Mouse (Mus musculus) heart, postnatal 25 days (tissue): ENCODE data around the gene Metap1d. TPM values are rescaled to one million over a fixed set of nuclear protein-coding genes. Genes with fewer than 3 reads are reported as not detected.

Source experiments
- DNase-seq: peaks from one replicate; pipeline ENCODE4 v3.0.0; 2022; ENCODE audit warnings: low spot score
- intact Hi-C: fragments of 180-260 bp; cut with DNase I; formaldehyde crosslinking; loops from one replicate; pipeline ENCODE4 v1.15.1; 2025
- total RNA-seq, 2 experiments: library from RNA; stranded (reverse); gene quantifications; 2 replicates each; pipeline ENCODE4 v1.2.3; 2021

Gene Metap1d
- total RNA-seq, 2 experiments from 2014 or later, result 45.8 to 47.9 TPM

DNA sequence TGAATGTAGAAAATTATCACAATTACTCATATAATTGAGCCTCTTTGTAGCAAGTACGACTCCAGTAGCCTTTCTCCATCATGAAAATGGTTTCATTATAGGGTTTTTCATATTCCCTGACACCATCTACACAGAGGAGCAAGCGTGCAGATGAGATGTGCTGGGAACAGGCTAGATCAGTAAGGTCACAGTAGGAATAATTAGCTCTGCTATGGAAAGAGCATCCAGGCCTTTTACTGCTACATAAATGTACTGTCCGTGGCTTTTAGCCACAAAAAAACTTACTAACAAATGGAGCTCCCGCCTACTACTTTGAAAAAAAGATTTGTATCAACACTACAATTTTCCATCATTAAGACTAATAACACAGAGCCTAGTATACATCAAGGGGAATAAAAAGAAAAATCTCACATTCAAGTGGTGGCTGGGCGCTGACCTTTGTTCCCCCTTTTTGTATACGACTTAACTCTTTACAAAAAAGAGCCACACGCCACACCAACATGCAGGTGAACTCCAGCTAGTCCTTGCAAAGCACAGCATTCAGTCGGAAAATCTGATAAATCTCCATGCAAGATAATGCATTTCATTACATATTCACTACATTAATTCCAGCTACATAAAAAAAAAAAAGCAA lies 64.5 kb downstream of the Metap1d start:
- intact Hi-C loops, result no loop called here
- DNase-seq, result no peak

DNA sequence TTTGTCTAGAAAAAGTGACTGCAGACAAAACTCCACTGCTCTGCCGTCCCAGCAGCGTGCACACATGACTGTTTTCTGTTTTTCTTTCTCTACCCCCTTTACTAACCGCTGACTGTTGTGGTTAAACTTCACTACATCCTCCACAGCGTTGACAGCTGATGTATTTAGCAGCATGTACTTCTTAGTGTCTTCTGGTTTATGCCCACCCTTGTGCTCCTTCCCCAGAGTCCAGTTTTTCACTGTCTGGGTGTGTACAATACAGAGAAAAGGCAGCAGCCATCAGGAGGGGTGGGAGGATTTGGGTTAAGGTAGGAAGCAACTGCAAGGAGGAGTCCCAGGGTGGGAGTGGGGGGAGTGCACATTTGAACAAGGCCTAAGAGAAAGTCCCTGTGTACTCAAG lies 69.8 kb downstream of the Metap1d start:
- no peak for DNase-seq
- intact Hi-C loops, result no loop called here

DNA sequence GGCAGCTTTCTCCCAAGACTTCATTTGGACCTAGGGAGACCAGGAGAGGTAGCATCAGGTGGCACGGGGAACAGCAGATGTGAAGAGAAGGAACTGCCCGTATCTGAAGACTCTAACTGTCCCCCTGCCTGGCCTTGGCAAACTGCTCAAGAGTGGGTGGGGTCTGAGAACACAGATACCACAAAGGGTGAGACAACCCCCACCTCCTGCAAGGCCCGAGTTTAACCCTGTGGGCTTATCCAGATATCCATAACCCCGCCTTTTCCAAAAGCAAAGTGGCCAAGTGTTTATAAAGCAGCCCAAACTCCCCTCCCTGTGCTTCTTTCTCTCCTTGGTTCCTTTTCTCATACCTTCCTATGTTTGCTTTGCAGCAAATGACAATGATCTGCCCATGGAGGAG lies 70.4 kb downstream of the Metap1d start:
- no peak for DNase-seq
- intact Hi-C loops, result no loop called here

DNA sequence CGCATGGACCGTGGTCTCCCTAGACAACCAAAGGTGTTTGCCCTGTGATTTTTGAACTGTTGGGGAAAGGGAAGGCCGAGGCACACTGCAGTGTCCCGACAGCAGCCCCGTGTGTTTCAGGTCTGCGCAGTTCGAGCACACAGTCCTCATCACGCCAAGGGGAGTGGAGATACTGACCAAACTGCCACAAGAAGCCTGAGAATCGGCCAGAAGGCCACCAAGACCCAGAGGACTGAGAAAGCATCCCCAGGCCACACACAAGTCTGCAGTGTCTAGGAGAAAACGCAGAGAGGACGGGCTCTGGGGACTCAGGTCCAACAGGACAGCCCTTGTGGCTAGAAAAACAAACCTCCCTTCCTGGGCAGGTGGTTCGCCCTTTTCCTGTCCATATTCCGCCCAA lies 71.7 kb downstream of the Metap1d start:
- DNase-seq, result no peak
- intact Hi-C loops, result no loop called here

DNA sequence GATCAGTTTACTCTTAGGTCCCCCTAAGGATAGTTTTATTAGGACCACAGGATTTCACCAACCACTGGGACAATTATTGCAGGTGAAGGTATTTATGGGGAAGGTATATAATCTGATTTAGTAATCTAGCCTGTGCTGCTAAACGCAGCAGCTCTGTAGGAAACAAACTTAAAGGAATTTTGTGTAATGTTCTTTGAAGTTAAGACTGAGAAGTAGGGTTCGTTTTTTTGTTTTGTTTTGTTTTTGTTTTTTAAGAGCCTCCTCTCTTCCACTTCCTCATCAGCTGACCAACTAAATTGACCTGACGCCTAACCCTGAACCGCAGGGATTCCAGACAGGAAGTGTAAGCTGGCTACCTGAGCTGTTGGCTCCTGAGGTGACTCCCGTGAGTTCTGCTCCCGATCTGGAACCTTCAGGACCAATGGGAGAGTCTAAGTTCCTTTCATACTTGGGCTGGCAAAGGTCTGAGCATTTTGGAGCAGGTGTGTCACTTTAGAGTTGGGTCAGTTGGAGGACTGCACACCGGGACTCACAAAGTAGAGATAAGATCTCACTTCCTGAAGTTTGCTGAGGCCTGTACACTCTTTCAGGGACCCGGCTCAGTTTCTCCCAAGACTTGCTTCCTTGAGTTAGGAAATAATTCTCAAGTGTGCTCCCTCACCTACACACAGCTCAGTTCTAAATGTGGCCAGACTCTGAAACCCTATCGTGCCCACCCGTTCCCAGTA lies 73.7 kb downstream of the Metap1d start:
- no peak for DNase-seq
- intact Hi-C loops, result no loop called here

DNA sequence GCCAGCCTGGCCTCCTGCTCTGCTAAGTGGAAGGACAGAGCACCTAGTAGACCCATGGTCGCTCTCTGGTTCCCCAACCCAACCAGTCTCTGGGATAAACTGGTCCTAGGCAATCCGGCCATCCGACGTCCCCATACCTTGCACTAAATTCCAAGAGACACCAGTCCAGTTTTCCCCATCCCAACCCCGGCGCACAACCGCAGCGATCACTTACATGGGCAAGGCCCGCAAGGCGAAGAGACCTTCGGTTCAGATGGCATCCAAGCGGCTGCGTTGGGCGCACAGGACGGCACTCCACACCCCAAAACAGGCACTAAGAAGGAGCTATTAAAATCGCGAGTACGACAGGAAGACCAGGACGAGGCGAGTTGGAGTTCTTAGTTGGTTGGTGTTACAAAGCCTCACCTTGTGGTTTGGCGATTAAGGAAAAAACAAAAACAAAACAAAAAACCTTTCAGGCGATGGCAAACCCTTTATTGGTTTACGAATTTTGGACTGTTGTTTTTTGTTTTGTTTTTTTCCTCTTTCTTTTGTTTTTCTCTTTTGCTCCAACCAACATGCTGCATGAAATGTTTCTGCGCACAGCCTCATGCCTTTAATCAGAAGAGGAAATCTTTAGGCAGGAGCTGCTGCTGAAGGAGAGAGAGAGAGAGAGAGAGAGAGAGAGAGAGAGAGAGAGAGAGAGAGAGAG lies 74.4 kb downstream of the Metap1d start:
- DNase-seq, result no peak
- intact Hi-C loops, result no loop called here

DNA sequence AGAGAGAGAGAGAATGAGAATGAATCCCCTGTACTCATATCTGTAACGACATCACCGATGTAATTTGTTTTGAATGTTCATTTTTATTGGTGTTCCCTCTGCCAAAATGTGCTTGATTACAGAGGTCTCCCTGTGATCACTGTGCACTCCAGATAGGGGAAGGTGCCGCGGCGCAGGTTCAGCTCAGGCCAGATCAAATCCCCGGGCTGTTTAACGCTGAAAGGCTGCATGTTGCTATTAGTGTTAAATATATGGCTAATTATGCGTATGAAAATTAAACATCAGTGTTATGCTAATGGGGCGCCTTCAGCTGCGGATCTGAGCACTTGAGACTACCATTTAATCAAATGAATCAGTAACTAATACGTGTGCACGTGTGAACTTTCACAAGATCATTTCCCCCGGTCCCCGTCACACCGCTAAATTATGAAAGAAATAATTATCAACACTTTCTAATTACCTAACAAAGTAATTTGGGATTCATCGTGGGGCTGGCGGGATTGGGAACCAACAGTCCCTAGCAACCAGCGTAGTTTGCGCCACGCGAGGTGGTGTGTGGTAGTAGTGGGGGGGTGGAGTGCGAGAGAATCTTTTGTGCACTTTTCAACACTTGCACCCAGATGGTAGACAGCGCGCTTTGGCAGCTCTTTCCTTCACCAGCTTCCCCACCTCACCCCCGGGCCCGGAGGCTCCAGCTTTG lies 75.1 kb downstream of the Metap1d start, which contains the start of gene Dlx1:
Dlx1 (plus strand) TSS at position 100 of the 700 bp plus-strand sequence.
- DNase-seq, result no peak
- intact Hi-C loops, result no loop called here

DNA sequence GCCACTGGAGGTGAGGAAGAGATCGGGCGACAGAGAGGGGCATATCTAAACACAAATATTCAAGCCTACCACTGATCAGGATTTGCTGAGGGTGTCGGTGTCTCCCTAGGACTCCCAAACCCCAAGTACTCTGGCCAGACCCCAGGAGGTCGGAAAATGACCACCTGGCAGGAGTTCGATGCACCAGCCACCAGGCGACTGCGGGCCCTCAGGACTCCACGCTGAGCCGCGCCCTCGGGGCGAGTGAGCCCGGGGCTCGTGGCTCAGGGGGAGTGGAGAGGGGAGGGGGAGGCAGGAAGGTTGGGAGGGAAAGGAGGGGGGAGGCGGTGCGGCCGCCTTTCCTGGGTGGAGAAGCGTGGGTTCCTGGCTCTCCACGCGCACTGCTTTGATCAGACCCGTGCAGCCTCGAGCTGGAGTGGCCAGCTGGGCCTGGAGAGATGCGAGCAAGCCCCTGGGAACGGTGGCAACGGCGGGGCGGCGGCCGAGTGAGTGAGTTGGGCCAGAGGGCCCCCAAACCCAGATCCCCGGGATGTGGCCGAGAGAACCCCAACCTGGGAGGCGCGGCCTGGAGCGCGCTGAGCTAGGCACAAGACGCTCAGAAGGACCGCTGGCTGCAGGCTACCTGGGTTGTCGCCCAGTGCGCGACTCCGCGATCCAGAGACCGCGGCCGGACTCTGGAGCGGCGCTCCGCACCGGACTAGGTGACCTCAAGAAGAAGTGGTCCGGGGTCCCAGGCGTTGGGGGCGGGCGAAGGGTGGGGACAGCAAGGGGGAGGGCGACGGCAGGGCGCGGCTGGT lies 75.8 kb downstream of the Metap1d start:
- intact Hi-C loops, result no loop called here

DNA sequence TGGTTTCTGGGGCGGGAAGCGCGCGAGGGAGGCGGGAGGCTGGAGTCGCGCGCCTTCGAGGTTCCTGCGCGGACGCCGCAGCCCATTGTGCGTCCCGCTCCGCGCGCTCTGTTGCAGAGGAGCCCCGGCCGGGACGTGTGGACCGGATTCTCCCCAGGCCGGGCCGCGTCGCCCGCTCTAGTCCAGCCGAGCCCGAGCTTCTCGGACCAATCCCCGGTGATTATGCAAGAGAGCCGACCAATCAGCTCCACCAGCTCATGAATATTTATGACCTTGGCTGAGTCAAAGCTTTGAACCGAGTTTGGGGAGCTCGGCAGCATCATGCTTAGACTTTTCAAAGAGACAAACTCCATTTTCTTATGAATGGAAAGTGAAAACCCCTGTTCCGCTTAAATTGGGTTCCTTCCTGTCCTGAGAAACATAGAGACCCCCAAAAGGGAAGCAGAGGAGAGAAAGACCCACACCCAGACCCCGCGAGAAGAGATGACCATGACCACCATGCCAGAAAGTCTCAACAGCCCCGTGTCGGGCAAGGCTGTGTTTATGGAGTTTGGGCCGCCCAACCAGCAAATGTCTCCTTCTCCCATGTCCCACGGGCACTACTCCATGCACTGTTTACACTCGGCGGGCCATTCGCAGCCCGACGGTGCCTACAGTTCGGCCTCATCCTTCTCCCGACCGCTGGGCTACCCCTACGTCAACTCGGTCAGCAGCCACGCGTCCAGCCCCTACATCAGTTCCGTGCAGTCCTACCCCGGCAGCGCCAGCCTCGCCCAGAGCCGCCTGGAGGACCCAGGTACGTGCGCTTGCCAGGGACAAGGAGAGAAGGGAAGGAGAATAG lies 76.7 kb downstream of the Metap1d start:
- peak; percentile 56 for DNase-seq
- intact Hi-C loops, result loop anchor here (2.0 to 5.0 kb wide), 2 partner anchors 17 to 77 kb away; partner anchors contain the start of genes Dlx2 and Metap1d

More for the DNA sequence above, 75.8 kb downstream of the Metap1d start:
- DNase-seq, result no peak

DNA sequence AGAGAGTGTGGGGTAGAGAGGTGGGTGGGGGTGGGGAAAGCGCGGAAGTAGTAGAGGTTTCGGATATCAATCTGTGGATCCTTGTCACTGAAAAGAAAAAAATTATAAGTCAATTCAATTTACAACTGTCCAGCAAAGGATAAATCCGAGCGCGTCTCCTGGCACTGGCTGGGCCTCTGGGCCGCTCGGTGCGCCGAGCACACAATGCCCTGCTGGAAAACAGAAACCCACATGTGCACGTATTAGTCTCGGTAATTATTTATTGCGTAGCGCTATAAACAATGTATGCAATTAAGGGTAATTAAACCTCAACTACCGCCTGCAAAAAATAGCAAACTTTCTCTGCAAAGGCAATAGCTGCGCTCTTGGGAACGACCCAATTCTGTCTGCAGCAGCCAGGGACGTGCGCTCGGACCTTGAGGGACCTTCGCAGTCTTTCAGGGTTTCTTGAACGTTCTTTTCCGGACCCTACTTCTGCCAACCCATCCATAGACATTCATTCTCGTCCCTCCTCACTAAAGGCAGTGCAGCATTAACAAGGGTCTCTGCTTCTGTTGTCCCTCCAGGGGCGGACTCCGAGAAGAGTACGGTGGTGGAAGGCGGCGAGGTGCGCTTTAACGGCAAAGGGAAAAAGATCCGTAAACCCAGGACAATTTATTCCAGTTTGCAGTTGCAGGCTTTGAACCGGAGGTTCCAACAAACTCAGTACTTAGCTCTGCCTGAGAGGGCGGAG lies 77.5 kb downstream of the Metap1d start:
- intact Hi-C loops, result loop anchor here (2.0 to 5.0 kb wide), 2 partner anchors 16 to 78 kb away; partner anchors contain the start of genes Dlx2 and Metap1d
- DNase-seq, result no peak

DNA sequence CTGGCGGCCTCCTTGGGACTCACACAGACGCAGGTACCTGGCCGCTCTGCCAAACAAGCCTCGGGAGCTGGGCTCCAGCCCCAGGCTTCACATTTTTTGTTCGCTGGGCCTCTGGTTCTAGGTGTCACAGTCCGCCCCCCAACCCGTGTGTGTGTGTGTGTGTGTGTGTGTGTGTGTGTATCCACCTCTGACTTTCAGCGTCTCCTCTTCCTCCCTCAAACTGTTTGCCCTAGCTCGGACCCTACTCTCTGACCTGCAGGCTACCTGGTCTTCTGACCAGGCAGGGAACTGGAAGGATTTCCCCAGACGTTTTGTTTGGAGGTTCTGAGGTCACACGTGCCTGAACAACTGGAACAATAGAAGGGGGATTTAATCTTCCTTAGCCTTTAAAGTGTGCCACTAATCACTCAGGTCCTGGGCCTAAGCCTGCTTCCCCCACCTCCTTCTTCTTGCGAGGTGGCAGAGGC lies 78.1 kb downstream of the Metap1d start:
- intact Hi-C loops, result loop anchor here (2.0 to 5.0 kb wide), 2 partner anchors 16 to 79 kb away; partner anchors contain the start of genes Dlx2 and Metap1d
- DNase-seq, result no peak

DNA sequence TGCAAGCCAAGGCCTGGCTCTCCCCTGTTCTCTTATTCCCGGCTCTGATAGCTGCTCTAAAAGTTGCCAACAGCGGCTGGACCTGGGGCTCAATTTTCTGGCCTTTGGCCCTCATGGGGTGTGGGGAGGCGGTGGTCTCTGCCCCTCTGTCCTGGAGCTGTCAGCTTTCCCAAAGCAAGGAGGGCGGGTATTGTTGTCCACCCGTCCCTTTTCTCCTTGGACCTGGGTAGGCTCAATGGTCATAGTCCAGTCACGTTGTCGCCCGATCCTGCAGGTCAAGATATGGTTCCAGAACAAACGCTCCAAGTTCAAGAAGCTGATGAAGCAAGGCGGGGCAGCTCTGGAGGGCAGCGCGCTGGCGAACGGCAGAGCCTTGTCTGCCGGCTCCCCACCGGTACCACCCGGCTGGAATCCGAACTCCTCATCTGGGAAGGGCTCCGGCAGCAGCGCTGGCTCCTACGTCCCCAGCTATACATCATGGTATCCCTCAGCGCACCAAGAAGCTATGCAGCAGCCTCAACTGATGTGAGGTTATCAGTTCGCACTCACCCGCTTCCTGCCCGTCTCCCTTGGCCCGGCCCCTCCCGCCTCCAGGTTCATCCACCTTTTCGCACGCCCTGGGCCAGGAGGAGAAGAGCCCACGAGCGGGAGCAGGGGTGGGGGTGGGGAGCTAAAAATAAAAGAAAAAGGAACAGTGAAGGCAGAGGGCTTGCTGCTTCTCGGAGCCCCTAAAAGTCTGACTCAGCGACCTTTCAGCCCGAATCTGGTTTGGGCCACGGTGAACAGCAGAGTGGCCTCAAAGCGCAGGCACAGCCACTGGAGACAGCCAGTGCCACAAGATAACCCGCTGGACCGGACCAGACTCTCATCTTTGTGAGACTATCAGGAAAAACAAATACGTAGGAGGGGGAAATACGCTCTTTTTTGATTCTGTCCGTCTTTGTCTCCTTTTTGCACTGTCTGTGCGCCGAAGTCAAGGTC lies 79.2 kb downstream of the Metap1d start:
- intact Hi-C loops, result loop anchor here (2.0 to 5.0 kb wide), 2 partner anchors 15 to 80 kb away; partner anchors contain the start of genes Dlx2 and Metap1d
- no peak for DNase-seq

DNA sequence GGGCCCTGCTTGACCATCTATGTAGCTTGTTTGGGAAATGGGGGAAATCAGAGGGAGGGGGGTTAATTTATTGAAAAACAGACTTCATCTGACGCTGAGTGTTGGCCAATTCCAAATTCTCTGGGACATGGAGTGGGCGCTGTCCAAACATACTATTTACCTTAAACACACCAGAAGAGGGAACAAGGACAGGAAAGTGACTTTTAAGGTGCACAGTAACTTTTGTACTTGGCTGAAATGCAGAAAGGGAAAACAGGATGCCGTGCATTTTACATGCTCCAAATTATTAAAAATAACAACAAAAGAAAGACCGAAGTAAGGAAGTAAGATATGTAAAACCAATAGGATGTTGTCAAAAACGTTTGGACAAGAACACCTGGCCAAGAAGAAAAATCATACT lies 80.0 kb downstream of the Metap1d start:
- intact Hi-C loops, result loop anchor here (5.0 kb wide), 1 partner anchor 81 kb away; the partner anchor contains the start of gene Metap1d
- no peak for DNase-seq

DNA sequence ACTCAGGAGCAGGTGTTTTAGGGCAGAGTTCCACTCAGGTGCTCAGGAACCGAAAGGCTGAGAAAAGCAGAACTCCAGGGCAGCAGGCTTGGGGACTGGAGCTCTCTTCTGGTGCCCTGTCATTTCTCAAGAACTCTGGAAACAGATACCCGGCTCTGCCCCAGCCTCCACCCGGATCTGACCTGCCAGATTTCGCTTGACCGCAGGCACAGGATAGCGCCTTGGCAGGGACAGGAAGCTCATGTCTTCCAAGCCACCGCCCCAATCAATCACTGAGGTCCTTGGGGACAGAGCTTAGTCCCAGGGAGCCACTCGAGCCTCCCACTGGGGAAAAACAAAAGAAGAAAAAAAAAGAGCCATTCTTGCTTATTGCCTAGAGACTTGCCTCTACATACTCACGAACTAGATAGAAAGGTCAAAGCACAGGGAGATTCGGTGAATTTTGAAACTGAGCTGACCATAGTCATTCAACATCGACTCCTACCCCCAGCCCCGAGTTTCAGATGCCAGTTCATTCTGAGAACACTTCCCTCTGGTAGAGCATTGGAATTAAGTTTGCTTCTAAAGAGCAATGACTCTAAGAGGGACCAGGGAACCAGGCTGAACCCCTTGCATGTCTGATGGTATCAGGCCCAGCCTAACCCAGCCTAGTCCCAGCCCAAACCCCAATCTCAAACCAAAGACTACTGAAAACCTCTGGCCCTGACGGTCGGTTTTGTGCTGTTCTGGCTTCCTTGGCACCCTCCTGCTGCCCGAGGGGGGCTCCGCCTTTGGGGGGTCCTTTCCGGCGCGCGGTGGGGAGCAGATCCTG lies 81.4 kb downstream of the Metap1d start:
- no peak for DNase-seq
- intact Hi-C loops, result loop anchor here (5.0 kb wide), 2 partner anchors 82 to 1738 kb away; partner anchors contain the start of genes Metap1d and Sp9

DNA sequence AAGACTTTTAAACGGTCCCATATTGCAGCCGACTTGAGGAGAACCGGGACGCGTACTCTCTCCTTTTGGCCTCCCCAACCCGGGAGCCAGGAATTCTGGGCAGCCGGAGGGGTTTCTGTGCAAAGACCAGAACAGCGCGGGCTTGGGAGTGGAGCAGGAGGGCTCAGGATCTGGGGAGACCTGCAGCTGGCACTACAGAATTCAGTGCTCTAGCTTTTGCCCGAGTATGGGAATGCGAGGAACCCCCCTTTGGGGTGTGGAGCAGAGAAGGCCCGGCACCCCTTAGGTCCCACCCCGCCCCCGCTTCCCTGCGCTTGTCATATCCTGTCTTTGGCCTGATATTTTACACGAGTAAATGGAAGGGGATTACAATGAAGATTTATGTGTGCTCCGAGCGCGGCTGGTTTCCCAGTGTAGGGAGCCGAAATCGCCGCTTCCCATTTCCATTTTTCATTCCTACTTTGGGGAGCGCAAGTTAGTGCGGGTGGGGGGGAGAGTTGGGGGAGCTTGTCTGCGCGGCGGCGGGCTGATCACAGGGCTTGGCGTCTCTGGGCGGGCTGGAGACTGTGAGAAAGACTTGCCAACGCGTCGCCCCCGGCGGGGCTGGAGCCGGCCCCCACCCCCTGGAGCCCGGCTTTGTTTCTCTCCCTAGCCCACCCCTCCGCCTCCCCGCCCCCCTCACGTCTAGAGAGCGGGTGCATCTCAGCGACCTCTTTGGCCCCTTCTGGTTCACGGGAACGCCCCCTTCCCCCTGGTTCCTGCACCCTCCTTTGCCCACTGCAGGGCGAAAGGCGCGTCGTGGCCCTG lies 87.7 kb downstream of the Metap1d start:
- intact Hi-C loops, result loop anchor here (10.0 kb wide), 1 partner anchor 386 kb away; no protein-coding TSS in a partner anchor
- no peak for DNase-seq
